Mouse (Mus musculus): ENCODE data around the gene Nom1. TPM values are rescaled to one million over a fixed set of nuclear protein-coding genes. Genes with fewer than 3 reads are reported as not detected.

The Nom1 gene
- total RNA-seq, 1 experiment from 2014 or later = 30.7 TPM

DNA sequence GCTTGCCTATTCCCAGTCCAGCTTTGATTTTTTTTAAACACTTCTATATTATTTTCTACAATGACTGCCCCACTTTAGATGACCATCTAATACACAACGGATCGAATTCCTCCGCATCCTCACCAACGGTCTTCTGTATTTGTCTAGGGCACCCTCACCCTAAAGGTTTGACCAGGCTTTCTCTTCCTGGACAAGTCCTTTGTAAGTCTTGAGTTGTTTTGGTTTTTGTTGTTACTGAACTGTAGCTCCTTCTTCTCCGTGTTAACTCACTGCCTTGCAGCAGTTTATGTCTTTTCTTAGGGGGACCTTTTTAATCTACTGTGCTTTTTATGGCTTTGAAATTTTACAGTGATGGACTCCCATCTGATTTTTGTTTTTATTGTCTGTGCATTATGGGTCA is 35.8 kb downstream of the Nom1 start:
- no peak for ATAC-seq (replicated peaks; ENCODE audit: low read depth, poor library complexity, severe bottlenecking)

DNA sequence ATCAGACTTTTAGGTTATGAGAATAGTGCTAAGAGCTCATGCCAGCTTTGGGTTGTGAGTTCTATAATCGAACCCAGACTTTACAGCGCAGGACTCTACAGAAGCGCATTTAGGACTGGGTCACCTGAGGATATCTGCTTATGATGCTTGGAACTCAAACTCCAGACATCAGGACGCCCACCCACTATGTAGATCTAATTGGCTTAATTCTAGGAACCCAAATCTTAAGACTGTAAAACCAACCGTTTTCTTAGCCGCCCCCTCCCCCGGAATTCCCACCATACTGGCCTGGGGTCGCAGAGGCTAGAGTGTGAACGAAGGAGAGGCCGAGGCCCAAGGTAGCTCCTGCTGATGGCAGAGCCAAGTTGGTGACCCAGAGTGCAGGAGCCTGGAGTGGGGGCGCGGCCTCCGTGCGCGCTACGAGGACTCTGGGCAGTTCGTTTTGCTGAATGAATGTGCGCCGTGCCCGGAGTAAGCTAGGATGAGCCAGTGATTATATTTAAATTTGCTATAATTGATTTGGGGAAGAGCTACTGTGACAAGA is 36.5 kb downstream of the Nom1 start:
- ATAC-seq (replicated peaks; ENCODE audit: low read depth, poor library complexity, severe bottlenecking) = no peak

DNA sequence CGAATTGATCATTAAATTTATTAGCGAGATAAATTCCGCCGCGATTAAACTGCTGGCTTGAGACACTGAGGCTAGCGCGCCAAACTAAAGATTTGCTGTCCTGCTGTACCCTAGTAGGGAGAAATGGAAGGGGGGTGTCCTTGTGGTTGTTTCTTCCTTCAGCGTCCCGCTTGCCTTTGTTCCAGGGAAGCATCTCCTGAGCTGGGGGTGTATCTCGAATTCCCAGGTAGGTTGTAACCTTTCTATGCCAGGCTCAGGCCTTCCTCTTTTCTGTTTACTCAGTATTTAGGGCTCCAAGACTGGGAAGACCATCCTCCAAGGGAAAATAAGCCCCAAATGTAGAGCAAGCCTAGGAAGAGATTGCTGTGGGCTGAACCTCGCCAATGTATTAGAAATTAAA is 36.9 kb downstream of the Nom1 start:
- no peak for ATAC-seq (replicated peaks; ENCODE audit: low read depth, poor library complexity, severe bottlenecking)

DNA sequence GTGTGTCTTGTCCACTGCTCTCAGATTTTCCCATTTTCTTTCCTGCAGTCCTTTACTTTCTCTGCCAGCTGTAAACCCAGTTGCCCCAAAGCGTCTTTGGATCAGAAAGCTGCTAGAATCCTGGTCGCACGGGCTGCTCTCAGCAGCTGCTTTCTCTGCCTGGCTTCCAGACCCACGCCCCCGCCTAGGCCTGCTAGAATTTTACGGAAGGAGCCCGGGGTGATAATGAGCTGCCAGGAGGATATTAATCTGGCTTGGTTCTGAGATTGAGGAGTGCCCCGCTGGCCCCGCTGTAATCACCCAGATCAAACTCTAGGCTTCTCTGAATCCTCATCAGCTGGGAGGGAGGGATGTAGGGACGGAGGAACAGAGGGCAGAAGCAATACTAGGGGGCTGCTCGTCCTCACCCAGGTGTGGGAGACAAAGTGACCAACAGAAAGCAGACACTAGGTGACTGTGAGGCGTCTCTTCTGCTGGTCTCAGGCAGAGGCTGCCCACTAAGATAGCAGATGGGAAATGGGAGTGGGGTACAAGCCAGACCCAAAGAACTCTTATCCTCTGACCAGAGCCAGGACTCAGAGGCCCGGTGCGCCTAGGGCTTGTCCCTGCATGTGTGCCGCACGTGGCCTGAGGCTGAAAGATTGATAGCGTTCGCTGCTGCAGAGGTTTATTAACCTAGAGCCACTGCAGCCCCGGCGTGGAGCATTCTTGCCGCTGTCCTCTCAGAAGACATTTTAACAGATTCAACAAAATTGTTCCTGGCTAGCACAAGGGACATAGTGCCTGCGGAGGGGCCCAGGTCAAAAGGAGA is 37.6 kb downstream of the Nom1 start:
- ATAC-seq (replicated peaks; ENCODE audit: low read depth, poor library complexity, severe bottlenecking) = no peak

DNA sequence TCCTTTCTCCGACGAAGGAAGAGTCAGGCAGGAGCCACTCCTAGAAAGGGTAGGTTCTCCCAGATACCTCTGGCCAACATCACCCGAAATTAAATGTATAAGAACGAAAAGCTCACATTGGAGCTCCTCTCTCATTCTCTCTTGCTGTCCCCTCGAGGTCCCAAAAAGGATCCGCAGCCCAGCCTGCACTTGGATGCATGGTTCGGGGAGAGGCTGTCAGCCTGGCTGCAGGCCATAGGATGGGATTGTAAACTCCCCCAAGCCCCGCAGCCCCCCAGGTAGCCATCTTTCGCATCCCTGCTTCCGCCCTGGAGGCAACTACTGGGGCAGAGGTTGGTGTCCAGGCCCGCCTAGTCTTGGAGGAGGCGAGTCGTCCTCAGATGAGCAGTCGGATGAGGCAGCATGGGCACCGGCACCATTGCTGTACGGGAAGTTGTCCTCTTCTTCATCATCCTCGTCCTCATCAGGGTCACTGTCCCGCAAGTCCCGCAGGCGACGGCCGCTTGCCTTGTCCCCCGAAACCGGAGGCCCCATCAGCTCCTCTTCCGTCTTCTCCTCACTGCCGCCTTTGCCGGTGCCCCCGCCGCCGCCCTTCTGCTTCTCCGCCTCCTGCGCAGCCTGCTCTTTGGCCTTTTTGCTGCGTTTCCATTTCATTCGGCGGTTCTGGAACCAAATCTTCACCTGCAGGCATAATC is 39.2 kb downstream of the Nom1 start:
- ATAC-seq (replicated peaks; ENCODE audit: low read depth, poor library complexity, severe bottlenecking) = no peak

DNA sequence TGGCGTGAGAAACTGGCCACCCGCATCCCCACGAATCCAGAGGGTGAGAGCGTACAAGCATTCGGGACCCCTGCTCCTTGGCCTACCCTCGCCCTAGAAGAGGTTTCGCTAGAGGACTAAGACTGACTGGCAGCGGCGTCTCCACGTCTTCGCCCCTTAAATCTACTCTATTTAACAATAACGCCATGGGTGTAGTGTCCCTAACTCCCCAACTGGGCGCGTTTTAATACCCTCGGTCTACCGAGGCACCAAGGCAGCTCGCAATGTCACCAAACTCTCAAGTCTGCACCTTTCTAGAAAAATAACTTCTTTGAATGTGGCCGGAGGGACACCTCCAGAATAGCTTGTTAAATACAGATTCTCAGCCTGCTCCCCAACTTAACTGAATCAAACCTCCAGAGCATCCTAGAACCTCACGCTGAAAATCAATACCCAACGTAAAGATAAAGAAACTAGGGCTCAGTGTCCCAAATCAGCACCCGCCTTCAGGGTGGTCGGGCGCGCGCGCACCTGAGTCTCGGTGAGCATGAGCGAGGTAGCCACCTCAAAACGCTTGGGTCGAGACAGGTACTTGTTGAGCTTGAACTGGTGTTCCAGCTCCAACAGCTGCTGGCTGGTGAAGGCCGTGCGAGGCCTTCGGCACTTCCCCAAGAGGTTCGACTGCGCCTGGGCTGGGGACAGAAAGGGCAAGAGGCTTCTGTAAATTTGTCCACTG is 39.9 kb downstream of the Nom1 start:
- no peak for ATAC-seq (replicated peaks; ENCODE audit: low read depth, poor library complexity, severe bottlenecking)

DNA sequence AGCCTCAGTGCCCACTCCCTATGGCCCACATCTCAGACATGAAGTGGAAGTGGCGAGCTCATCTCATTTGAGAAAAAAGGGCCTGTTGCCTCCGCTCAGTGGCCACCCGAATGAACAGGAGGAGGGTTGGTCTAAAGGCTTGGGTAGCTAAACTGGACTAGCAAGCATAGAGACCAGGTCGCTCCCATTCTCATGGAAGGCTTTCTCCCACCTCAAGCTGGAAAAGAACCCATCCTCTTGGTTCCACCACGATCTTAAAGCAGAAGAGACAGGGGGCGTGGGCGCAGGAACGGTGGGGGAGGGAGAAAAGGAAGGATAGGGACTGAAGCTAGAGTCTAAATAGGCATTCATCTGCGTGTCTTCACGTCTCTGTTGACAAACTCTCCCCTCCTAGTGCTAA is 40.6 kb downstream of the Nom1 start:
- ATAC-seq (replicated peaks; ENCODE audit: low read depth, poor library complexity, severe bottlenecking) = no peak

DNA sequence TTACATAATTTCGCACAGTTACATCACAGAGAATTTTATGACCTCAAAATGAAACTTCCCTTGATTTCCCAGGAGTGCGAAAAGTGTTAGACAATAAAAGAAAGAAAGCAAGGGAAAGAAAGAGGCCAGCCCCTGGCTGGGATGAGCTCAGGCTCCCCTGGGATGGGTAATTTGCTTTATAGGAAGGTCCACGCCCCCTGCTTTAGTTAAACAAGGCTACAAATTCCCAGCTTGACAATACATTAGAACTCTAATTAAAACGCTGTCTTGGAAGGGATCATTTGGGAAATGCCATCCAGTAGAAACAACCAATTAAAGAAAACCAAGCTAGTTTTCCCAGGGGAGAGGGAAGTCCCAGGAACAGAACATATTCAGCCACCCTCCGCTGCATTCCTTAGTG is 41.1 kb downstream of the Nom1 start:
- no peak for ATAC-seq (replicated peaks; ENCODE audit: low read depth, poor library complexity, severe bottlenecking)

DNA sequence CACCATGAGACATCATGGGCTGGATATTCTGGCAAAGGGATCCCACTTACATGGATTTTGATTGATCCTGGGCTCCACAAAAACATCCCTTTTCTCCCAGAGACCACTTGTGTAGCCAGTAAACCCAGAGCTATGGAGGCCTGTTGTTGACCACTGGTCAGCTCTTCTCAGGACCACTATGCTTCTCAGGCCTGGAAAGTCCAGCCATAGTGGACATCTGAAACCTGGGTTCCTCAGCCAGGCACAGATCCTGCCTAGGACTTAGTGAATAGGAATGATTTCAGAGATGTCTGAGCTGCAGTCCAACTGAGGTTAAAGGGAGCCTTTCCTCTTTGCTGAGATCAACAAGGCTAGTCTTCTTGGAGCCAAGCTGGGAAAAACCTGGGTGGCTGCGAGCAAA is 41.6 kb downstream of the Nom1 start:
- no peak for ATAC-seq (replicated peaks; ENCODE audit: low read depth, poor library complexity, severe bottlenecking)

DNA sequence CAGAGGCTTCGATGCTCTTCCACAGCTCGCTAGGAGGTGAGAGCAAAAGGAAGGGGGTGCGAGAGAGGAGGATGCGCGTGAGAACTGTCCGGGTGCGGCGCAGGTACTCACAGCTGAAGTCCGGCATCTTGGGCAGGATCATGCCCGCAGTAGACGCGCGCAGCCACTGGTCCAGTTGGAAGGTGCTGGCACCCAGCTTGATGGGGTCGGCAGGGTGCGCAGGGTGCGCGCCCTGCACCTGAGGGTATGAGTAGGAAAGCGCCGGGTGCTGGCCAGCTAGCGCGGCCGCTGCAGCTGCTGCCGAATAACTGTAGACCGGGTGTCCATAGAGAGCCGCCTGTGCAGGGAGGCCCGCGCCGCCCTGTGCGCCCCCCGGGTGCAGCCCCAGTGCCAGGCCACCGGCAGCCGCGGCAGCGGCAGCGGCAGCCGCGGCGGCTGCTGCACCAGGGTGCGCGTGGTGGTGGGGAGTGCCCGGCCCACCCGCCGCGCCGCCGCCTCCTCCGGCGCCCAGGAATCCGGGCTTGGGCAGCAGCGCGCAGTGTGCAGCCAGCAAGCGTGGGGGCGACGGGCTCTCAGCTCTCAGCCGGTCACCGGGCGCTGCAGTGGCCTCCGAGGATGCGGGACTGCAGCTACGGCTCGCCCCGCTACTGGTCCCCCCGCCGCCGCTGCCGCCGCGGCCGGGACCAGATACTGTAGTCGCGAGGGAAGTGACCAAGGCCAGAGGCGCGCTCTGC is 43.2 kb downstream of the Nom1 start:
- no peak for ATAC-seq (replicated peaks; ENCODE audit: low read depth, poor library complexity, severe bottlenecking)

DNA sequence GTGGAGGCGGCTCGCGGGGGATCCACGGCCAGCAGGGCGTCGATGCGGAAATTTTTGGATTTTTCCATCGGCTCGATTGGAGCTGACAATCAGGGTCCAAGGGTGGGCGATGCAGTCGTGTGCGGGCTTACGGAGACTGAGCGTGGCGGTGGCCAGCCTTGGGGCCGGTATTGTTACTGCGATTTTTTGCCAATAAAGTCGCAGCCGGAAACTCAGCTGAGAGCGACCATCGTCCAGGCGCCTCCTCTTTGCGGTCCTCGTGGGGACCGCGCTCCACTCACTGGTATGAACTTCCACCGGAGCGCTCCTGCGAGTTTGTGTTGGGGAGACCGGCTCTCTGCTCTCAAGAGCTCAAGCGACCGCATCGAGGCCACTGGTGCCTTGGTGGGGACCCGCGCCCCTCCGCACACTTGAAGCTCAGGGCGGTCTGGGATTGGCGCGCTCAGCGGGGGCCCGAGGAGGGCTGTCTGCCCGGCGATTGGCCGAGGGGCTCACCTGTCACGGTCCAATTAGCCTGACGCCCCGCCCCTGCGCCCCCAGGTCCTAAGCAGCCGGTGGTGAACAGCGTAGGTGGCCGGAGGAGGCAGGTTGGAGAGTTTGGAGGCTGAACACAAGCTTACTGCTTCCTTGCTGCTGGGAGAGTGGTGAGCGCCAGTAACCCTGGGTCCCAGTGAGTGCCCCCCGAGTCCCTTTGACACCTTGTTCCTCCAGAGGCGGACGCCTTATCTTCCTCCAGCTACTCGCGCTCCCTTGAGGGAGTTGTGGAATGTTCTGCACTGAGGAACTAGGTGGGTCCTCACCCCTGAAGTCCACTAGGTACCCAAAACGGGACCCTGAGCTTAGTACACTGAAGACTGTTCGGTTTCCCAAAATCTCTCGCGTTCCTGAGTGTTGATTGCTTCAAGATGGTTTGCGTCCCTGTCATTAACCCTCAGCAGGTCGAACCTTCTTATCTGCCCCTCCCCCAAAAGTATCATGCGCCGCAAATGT is 44.0 kb downstream of the Nom1 start, which contains the start of gene Mnx1:
TSS of gene Mnx1 (minus strand) at position 263 of the 990 bp plus-strand sequence.
- 0 out of 2 replicates have a peak, but pooled peaks have one; percentile 20 for ATAC-seq (replicated peaks; ENCODE audit: low read depth, poor library complexity, severe bottlenecking)

DNA sequence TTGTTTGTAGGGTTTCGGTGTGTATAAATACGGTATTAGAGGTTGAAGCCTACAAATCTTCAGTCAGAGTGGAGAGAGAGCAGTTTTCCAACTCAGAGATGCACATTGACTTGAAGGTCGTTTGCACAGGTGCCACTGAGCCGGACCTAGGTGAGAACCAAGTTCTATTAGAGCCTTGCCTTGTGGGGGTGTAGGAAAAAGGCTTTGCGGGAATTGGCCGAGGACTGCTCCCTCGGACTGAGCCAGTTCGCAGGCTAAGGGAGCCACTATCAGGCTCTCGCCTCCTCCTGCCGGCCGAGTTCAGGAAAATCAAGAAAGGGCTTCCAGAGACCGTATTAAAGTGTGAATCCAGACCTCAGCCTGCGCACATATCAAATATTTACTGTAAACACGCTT is 44.7 kb downstream of the Nom1 start:
- peak; percentile 58; the same call in 1 of the 2 replicates for ATAC-seq (replicated peaks; ENCODE audit: low read depth, poor library complexity, severe bottlenecking)

DNA sequence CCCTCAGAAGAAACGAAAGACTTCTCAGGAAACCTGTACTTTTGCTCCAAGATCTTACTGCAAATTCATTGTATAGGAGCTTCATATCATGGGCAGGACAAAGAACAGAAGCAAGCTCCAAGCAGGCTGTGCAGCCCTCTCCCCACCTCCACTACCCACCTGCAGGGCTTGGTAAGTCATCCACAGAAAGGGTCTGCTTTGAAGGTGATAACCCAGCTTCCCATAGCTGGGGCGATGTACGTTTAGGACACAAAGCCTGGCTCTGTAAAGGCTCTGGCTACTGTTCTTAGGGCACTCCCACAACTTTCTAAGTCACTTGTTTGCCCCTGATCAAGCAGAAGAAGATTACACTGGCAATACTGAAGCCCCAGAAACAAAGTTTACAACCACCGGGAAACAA is 49.3 kb downstream of the Nom1 start:
- ATAC-seq (replicated peaks; ENCODE audit: low read depth, poor library complexity, severe bottlenecking) = no peak

DNA sequence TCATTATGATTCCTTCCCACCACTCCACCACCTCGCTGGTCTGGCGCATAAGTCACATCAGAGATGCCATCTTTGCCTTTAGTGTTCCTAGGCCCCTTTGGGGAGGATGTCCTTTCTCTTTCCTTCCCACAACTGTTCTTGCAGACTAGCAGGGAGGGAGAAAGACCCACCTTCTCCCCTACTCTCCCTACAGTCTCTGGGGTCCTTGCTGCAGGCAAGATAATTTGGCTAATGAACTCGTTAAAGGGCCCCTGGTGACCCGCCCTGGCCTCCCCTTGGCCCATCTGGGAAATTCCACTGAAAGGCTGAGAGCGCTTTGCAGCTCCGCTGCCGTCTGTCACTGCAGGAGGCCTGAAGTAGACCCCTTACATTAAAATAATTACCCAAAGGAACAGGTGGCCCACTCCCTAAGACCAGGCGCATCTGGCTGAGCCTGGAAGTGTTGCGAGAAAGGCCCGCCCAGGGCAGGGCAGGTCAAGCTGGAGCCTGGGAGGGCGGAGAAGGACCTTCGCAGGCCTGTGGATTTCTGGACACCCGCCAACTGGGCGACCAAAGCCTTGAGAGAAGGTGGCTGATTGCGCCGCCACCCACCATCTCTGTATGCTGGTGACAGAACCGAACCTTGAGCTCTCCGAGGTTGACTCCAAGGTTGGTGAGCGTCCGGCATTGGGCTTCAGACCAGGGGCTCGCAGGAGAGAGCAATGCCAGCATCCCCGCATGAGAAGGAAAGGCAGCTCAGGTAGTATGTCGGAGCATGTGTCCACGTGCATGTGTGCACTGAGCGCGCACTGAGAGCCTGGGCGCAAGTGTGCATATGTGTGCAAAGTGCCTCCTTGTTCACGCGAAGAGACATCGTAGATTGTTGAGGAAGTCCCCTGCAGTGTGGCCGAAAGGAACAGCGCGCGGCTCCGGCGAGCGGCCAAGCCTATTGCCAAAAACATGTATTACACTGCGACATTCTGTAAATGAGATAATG is 50.8 kb downstream of the Nom1 start:
- ATAC-seq (replicated peaks; ENCODE audit: low read depth, poor library complexity, severe bottlenecking) = no peak

DNA sequence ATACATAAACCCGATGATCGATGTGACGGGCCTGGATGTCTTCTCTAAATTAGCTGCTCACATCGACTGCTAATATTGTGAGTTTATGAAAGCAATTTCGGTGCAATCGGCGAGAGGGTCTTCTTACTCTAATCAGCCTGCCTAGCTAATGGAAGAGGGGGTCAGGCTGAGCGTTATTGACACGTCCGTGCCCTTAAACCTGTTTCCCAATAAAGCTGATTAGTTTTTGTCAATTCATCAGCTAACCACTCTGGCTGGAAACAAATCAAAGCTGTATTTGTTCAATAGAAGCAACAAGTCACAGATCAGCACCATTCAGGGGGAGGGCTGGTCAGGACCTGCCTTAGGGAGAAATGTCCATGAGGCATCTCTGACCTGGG is 51.5 kb downstream of the Nom1 start:
- ATAC-seq (replicated peaks; ENCODE audit: low read depth, poor library complexity, severe bottlenecking) = no peak

DNA sequence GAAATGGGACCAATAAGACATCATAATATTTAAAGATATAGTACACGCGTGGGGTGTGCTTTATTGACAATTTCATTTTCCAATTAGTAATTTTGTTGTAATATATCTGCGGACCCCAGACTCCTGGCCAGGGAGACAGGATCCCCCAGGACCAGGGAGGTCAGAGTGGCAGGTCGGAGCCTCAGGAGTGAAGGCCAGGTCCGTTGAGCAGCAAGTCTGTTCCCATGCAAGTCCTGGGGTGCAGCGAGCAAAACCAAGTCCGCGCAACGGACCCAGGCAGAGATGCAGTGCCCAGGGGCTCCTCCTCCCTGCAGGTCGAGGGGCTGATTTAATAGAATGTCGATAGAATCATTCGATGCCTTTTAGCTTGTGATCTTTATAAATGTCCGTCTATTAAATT is 52.9 kb downstream of the Nom1 start:
- ATAC-seq (replicated peaks; ENCODE audit: low read depth, poor library complexity, severe bottlenecking) = no peak

DNA sequence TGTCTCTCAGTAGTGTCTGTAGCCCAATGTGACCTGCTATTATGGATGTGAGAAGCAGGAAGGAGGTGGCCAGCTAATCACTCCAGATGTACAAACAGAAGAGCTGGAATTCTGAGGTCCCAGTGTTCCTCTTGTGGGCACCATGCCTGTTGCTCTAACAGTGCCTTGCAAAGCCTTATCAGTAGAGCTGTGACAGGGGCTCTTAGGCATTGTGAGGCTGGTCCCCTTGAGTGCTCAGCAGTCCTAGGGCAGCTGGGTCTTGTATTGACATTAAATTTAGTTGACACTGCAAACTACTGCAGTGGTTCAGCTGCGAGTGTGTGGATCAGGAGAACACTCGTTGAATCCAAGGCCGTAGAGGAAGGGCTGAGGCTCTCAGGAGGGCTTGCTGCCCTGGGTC is 72.5 kb downstream of the Nom1 start:
- ATAC-seq (replicated peaks; ENCODE audit: low read depth, poor library complexity, severe bottlenecking) = no peak

Measured in common myeloid progenitor, adult 5-6 weeks (primary cell).